Mouse (Mus musculus) stomach, postnatal 0 days (tissue): ENCODE measurements around the gene Fosl1.

Source experiments
- CTCF ChIP-seq: IDR thresholded peaks from 2 replicates; pipeline ENCODE4 v1.5.1; 2016; ENCODE audit warnings: antibody characterized with exemption, low read depth, mild to moderate bottlenecking, moderate library complexity
- EP300 ChIP-seq: optimal IDR thresholded peaks from 2 replicates; pipeline ENCODE3; 2016; ENCODE audit warnings: antibody characterized with exemption

DNA sequence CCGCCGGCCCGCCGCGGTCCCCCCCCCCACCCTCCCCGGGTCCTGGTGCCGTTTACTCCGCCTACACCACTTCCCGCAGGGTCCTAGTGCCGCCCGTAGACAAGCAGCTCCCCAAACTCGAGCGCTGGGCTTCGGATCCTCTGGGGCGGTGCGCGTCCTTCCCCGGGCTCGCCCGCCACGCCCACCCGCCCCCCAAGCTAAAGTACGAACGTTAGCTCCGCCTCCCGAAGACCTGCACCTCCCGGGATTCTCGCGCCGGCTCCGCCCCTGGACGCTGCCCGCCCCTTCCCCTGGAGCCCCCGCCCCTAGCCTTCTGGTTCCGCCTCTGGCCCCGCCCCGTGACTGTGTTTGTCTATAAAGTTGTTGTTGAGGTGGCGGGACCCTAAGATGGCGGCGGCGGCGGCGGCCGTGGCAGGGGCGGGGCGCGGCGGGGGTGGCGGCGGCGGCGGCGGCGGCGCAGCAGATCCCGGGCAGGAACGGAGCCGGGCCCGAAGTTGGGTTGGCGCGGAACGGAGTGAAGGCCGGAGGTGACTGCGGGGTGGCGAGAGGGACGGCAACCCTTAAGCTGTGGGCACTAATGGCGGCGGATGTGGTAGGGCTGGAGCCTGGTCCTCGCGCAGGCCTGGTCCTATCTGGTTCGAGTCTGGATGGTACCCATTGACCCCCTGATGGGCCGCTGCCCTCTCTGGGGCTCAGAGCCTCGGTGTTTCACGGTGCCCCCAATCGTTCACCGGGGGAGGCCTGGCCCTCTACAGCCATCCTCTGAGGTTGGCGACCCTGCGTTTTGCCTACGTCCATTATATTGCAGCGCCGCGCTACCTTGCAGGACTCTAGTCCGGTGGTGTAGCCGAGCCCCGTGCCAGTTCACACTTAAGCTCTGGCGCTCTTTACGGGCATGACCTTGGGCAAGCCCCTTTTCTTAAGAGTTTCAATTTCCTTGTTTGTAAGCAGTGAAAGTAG, 22.3 kb upstream of the Fosl1 start, which contains the start of the genes Drap1 and AI837181:
- no peak for TF ChIP-seq CTCF
- no peak for TF ChIP-seq EP300
